Mouse (Mus musculus) myocyte (in vitro differentiated cells): Measurements from ENCODE around the gene Lmcd1. TPM values are rescaled to one million over a fixed set of nuclear protein-coding genes. Genes with fewer than 3 reads are reported as not detected.

Experiments used
- H3K27me3 ChIP-seq: one replicate; pipeline ENCODE4 v1.6.1; 2011; ENCODE audit not compliant: control insufficient read depth, insufficient read depth, insufficient read length
- H3K36me3 ChIP-seq: one replicate; pipeline ENCODE4 v1.6.1; 2011; ENCODE audit not compliant: control insufficient read depth, insufficient read depth
- H3K4me2 ChIP-seq: one replicate; pipeline ENCODE4 v1.6.1; 2011; ENCODE audit warnings: low read depth, control low read depth
- H3K4me3 ChIP-seq: one replicate; pipeline ENCODE4 v1.5.1; 2011; ENCODE audit warnings: mild to moderate bottlenecking, control low read depth, moderate library complexity
- H3K79me2 ChIP-seq: one replicate; pipeline ENCODE4 v1.6.1; 2011; ENCODE audit not compliant: control insufficient read depth, insufficient read depth
- H3ac ChIP-seq: one replicate; pipeline ENCODE4 v1.6.1; 2011; ENCODE audit not compliant: control insufficient read depth, insufficient read length
- CEBPB ChIP-seq: IDR thresholded peaks from 2 replicates; pipeline ENCODE4 v1.6.1; 2011; ENCODE audit warnings: mild to moderate bottlenecking, moderate library complexity; ENCODE audit not compliant: poor library complexity, insufficient read depth, severe bottlenecking
- E2F4 ChIP-seq: IDR thresholded peaks from one replicate; pipeline ENCODE4 v1.6.1; 2011; ENCODE audit warnings: mild to moderate bottlenecking, control low read depth, moderate library complexity; ENCODE audit not compliant: insufficient read depth
- MAX ChIP-seq: IDR thresholded peaks from one replicate; pipeline ENCODE4 v1.6.1; 2011; ENCODE audit warnings: low read depth, mild to moderate bottlenecking, control low read depth
- MYOD1 ChIP-seq, 3 experiments: IDR thresholded peaks; one replicate each; pipeline ENCODE4 v1.6.1; 2011; ENCODE audit warnings: control low read depth in 2 of 3, low read depth in 2 of 3, mild to moderate bottlenecking in 2 of 3, moderate library complexity in 1 of 3; ENCODE audit not compliant: insufficient read length in 2 of 3, control insufficient read depth in 1 of 3
- MYOG ChIP-seq, 3 experiments: IDR thresholded peaks; one replicate each; pipeline ENCODE4 v1.6.1; 2011; ENCODE audit warnings: control low read depth in 2 of 3, low read depth in 2 of 3, mild to moderate bottlenecking in 2 of 3; ENCODE audit not compliant: insufficient read length in 2 of 3, control insufficient read depth in 1 of 3, insufficient read depth in 1 of 3
- POLR2A ChIP-seq: IDR thresholded peaks from one replicate; pipeline ENCODE4 v1.6.1; 2011; ENCODE audit warnings: low read depth, mild to moderate bottlenecking, control low read depth, moderate library complexity; ENCODE audit not compliant: insufficient read length
- POLR2AphosphoS2 ChIP-seq: IDR thresholded peaks from one replicate; pipeline ENCODE4 v1.6.1; 2011; ENCODE audit warnings: low read depth, control low read depth; ENCODE audit not compliant: insufficient read length
- REST ChIP-seq: IDR thresholded peaks from one replicate; pipeline ENCODE4 v1.6.1; 2011; ENCODE audit warnings: mild to moderate bottlenecking, control low read depth, moderate library complexity; ENCODE audit not compliant: insufficient read depth, insufficient read length
- SRF ChIP-seq: IDR thresholded peaks from one replicate; pipeline ENCODE4 v1.6.1; 2011; ENCODE audit warnings: low read depth; ENCODE audit not compliant: control insufficient read depth, insufficient read length
- TCF12 ChIP-seq: IDR thresholded peaks from one replicate; pipeline ENCODE4 v1.6.1; 2011; ENCODE audit warnings: mild to moderate bottlenecking, control low read depth; ENCODE audit not compliant: poor library complexity, insufficient read depth, severe bottlenecking
- TCF3 ChIP-seq: IDR thresholded peaks from one replicate; pipeline ENCODE4 v1.6.1; 2011; ENCODE audit warnings: low read depth, control low read depth; ENCODE audit not compliant: insufficient read length
- USF1 ChIP-seq: IDR thresholded peaks from one replicate; pipeline ENCODE4 v1.6.1; 2011; ENCODE audit warnings: low read depth, mild to moderate bottlenecking, control low read depth, moderate library complexity
- polyA plus RNA-seq: library from polyadenylated mRNA; unstranded; fragments of >200 nt; fragmentation: generic; extraction: Trizol; gene quantifications from one replicate; pipeline ENCODE4 v1.2.1, GENCODE M21; 2012; ENCODE audit warnings: missing spikeins

Lmcd1 gene
- polyA plus RNA-seq, 1 experiment: 4.9 TPM

- Histone ChIP-seq H3K27me3 (no peaks in the 10 kb centered on the region), H3ac (no peak overlapping the region), H3K79me2 (no peaks in the 10 kb centered on the region), H3K36me3 (no peaks in the 10 kb centered on the region), H3K4me2 (no peak overlapping the region), H3K4me3 (no peak overlapping the region)
- TF ChIP-seq TCF12: no peak
- no peak for TF ChIP-seq TCF3
- no peak for TF ChIP-seq POLR2A
- TF ChIP-seq POLR2AphosphoS2: no peak
- TF ChIP-seq REST: no peak
- no peak for TF ChIP-seq E2F4
- TF ChIP-seq MYOD1 (IDR thresholded peaks at IDR 0.05; ENCODE audit: control insufficient read depth in 1 of 3, insufficient read length in 2 of 3, low read depth in 2 of 3): no peak
- TF ChIP-seq SRF: no peak
- TF ChIP-seq MYOG (IDR thresholded peaks at IDR 0.05; ENCODE audit: control insufficient read depth in 1 of 3, insufficient read depth in 1 of 3, insufficient read length in 2 of 3, low read depth in 2 of 3): no peak
- TF ChIP-seq CEBPB: no peak
- no peak for TF ChIP-seq USF1
- no peak for TF ChIP-seq MAX
Observed at GRCm38 (mm10) chr6:112302814-112303383, 29.3 kb downstream of the Lmcd1 start.

GRCm38 (mm10) chr6:112304751-112305150 lies 31.2 kb downstream of the Lmcd1 start:
- H3K27me3 ChIP-seq: no peaks in the 10 kb centered on the region
- no peak overlapping the region for H3K4me3 ChIP-seq
- TF ChIP-seq USF1 (no peak), MAX (no peak), MYOD1 (IDR thresholded peaks at IDR 0.05; ENCODE audit: control insufficient read depth in 1 of 3, insufficient read length in 2 of 3, low read depth in 2 of 3) (no peak), TCF12 (no peak), REST (no peak), POLR2AphosphoS2 (no peak), CEBPB (no peak), POLR2A (no peak), TCF3 (no peak), E2F4 (no peak), SRF (no peak), MYOG (IDR thresholded peaks at IDR 0.05; ENCODE audit: control insufficient read depth in 1 of 3, insufficient read depth in 1 of 3, insufficient read length in 2 of 3, low read depth in 2 of 3) (no peak)
- no peak overlapping the region for H3K4me2 ChIP-seq
- H3K36me3 ChIP-seq: no peaks in the 10 kb centered on the region
- no peaks in the 10 kb centered on the region for H3K79me2 ChIP-seq
- no peak overlapping the region for H3ac ChIP-seq

- no peak overlapping the region for H3ac ChIP-seq
Observed at GRCm38 (mm10) chr6:112309330-112309938, 35.9 kb downstream of the Lmcd1 start.

GRCm38 (mm10) chr6:112311385-112311784 lies 37.8 kb downstream of the Lmcd1 start:
- Histone ChIP-seq H3ac (no peak overlapping the region), H3K79me2 (no peaks in the 10 kb centered on the region)
- TF ChIP-seq TCF3: no peak
- TF ChIP-seq MYOG (IDR thresholded peaks at IDR 0.05; ENCODE audit: control insufficient read depth in 1 of 3, insufficient read depth in 1 of 3, insufficient read length in 2 of 3, low read depth in 2 of 3): no peak
- no peak for TF ChIP-seq USF1
- no peak for TF ChIP-seq E2F4
- TF ChIP-seq POLR2A: no peak
- no peak for TF ChIP-seq POLR2AphosphoS2
- no peak for TF ChIP-seq SRF
- TF ChIP-seq CEBPB: no peak
- no peak for TF ChIP-seq TCF12

More at GRCm38 (mm10) chr6:112309330-112309938, 35.9 kb downstream of the Lmcd1 start:
- Histone ChIP-seq H3K4me3 (no peak overlapping the region), H3K79me2 (no peaks in the 10 kb centered on the region), H3K4me2 (no peak overlapping the region), H3K27me3 (no peaks in the 10 kb centered on the region), H3K36me3 (no peaks in the 10 kb centered on the region)
- TF ChIP-seq SRF (no peak), USF1 (no peak), MYOG (IDR thresholded peaks at IDR 0.05; ENCODE audit: control insufficient read depth in 1 of 3, insufficient read depth in 1 of 3, insufficient read length in 2 of 3, low read depth in 2 of 3) (no peak), CEBPB (no peak), POLR2AphosphoS2 (no peak)

GRCm38 (mm10) chr6:112319449-112319848 lies 45.9 kb downstream of the Lmcd1 start:
- no peaks in the 10 kb centered on the region for H3K36me3 ChIP-seq
- TF ChIP-seq MYOD1 (IDR thresholded peaks at IDR 0.05; ENCODE audit: control insufficient read depth in 1 of 3, insufficient read length in 2 of 3, low read depth in 2 of 3) (no peak), MYOG (IDR thresholded peaks at IDR 0.05; ENCODE audit: control insufficient read depth in 1 of 3, insufficient read depth in 1 of 3, insufficient read length in 2 of 3, low read depth in 2 of 3) (no peak), POLR2A (no peak), CEBPB (no peak), E2F4 (no peak), USF1 (no peak)

More at GRCm38 (mm10) chr6:112311385-112311784, 37.8 kb downstream of the Lmcd1 start:
- Histone ChIP-seq H3K36me3 (no peaks in the 10 kb centered on the region), H3K27me3 (no peaks in the 10 kb centered on the region), H3K4me2 (no peak overlapping the region), H3K4me3 (no peak overlapping the region)

More at GRCm38 (mm10) chr6:112319449-112319848, 45.9 kb downstream of the Lmcd1 start:
- no peak overlapping the region for H3ac ChIP-seq
- H3K27me3 ChIP-seq: no peaks in the 10 kb centered on the region
- no peak overlapping the region for H3K4me3 ChIP-seq
- no peaks in the 10 kb centered on the region for H3K79me2 ChIP-seq
- no peak overlapping the region for H3K4me2 ChIP-seq
